Mouse (Mus musculus): ENCODE data around the gene Uncx.
"Not testable (repeated sequence)": the region's sequence is repeated elsewhere in the genome, so short reads cannot be mapped to it uniquely, and the experiment has no call there.

Gene Uncx

DNA sequence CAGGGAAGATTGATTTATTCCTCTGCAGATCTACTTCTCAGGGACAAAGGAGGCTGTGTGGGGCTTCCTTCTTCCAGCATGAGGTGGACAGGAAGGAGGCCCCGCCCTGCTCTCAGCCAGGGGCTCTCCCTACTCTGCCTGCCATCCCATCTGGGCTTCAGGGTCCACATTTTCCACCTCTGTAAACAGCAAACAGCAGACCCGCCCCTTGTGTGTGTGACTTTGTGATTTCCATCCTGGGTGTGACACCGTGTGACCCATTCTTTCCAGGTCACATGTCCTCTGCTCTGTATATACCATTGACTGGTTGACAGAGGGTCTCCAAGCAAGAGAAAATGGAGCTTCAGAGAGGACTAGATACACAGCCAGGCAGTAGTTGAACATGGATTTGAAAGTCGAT, 22.2 kb downstream of the Uncx start:
- DNase-seq = no peak

- DNase-seq = no peak
Observed at GRCm38 (mm10) chr5:139566640-139567399, 23.5 kb downstream of the Uncx start.

GRCm38 (mm10) chr5:139568079-139568478, 24.8 kb downstream of the Uncx start:
- no peak for DNase-seq

- no peak for DNase-seq
Observed at GRCm38 (mm10) chr5:139572526-139572925, 29.2 kb downstream of the Uncx start.

DNA sequence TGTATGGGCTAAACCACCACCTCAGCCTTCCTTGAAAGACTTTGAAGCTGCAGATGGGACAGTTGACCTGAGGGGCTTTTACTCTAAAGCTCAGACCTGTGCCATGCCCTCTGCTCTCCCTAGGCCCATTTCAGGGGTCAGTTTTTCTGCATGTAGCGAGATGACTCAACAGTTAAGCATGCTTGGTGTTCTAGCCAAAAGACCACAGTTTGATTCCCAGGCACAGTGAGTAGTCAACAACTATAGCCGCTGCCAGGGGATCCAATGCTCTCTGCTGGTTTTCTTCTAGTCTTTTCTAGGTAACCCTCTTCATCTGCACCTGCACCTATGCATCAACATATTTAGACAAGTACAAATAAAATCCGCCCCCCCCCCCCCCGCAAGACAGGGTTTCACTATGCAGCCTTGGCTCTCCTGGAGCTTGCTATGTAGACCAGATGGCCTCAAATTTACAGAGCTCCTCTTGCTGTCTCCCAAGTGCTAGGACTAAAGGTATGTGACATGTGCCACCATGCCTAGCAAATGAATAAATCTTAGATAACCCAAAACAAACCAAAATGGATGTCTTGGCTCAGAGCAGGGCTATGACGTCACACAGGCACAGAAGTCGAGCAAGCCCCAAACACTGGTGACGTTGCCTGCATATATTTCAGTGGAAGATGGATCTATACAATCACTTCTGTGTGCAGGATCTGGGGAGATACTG, 30.5 kb downstream of the Uncx start:
- no peak for DNase-seq

DNA sequence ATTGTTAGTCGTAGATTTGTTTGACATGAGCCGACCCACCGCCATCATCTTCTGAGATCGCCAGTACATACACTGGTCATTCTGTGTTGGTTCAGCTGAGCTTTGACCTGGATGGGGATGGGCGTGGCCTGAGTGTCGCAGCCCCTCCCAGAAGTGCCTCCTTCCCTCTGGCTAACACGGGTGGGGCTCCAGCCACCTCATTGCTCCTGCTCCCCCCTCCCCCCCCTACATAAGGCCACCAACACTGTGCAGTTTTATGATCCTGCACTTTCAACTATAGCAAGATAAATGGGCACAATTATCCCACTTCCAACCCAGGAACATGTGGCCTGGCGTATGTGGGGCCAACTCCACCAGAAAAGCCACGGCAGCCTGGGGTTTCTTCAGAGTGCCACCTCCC, 31.8 kb downstream of the Uncx start:
- no peak for DNase-seq

DNA sequence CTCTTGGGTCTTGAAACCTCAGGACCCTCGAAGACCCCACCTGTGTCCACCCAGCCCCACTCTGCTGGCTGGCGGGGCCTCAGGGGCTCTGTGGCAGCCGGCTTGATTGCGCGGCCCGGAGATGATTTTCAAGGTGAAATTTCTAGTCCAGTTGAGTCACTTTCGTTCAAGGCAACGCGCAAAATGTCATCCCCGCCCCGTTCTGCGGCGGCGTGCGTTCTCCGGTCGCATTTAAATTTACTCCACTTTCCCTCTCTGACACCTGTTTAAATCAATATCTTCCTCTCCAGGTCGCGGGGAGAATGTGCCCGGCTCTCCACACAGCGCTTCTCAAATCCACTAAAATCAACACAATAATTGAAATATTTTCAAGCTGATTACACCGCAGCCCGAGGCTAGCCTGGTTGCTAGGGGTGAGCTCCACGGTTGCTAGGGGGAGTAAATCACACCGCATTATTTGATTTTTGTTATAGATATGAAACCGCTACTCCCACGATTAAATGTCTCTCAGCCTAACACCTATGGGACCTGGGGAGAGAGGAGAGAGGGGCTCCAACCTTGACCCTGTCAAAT, 37.0 kb downstream of the Uncx start:
- DNase-seq = no peak

DNA sequence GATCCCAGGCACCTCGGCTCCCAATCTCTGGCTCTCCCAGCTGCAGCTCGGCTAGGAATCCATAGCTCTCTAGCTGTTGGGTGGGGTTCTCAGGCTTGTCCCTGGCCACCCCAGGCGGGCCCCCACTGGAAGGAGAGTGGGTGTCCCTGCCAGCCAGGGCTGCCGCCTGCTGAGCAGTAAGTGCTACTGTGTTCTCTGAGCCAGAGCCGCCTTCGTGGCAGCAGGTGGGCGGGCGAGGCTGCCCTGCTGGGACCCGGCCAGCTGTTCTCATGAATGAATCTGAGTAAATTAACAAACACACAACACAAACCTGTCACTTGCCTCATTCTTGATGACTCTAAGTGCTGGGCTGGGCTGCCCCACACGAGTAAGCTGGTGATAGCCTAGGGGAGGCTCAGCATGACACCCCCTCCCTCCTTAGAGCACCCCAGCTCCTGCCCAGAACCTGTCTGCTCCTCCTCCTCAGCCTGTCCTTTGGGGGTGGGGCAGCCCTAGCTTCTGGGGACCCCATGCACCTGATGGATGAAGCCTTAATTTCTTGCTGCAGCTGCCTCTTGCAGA, 38.1 kb downstream of the Uncx start:
- DNase-seq = no peak

DNA sequence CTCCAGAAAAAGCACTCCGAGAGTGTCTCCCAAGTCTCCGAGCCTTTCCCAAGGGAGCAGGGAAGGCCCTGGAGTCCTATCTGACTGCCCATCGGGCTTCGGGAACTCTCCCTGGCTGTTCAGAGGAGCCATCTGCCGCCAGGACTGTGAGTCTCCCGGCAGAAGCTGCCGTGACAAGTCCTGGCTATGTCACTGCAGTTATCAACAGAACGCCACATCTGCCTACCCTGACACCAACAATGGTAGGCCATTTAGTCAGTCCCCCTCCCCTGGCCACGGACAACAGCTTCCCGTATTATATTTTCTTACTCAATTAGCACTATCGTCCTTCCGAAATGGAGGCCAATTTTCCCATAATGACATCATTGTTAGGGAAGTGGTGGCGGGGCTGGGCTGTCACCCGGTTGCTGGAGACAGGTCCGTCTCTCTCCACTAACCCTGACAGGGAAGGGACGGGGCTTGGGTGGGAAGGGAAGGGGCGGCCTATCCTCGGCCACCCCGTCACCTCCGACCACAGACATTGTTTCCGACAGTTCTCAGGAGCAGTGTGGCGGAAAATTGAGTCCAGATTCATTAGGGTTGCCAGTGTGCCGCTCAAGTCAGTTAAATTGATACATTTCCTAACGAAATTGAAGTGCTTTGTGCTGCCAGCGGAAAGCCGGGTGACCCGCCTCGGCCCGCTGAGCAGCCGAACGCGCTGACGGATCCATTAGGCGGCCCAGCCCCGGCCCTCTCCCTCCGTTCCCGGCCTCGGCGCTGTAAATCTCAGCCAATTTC, 41.9 kb downstream of the Uncx start:
- no peak for DNase-seq

GRCm38 (mm10) chr5:139585748-139586060, 42.4 kb downstream of the Uncx start:
- no peak for DNase-seq

DNA sequence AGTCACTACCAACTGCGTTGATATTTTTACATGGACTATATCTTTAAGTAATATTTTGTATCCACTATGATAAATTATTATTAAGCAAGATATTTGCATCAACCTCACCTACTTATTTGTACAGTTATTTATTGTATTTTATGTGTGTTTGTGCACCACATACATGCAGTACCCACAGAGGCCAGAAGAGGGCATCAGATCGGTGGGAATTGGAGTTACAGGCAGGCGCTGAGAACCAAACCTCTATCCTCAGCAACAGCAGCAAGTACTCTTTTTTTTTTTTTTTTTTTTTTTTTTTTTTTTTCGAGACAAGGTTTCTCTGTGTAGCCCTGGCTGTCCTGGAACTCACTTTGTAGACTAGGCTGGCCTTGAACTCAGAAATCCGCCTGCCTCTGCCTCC, 44.2 kb downstream of the Uncx start:
- not testable (repeated sequence) for DNase-seq

DNA sequence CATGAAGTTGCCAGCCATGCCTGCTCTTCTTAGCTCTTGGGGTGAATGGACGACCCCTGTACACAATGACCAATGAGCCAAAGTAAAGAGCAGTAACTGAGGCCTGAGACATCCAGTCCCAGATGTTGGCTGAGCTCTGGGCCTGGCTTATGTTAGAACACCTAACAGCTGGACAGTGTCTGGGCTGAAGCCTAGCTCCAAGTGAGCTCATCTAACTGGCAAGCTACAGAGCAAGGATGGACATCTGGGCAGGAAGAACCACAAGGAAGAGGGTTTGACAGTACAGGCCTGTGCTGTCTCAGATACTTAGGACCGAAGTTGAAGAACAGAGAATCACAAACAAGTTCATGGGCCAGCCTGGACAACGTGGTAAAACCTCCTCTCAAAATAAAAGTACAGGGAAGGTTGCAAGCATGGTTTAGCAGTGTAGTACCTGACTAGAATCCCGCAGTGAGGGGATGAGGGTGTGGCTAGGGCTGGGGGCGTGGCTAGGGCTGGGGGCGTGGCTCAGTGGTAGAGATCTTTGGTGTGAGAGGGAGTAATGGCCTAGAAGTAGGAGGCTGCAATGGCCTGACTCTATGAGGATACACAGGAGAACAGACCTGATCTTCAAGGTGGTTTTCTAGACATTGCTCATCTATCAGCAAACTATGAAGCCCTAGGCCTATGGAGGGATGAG, 47.5 kb downstream of the Uncx start:
- not testable (repeated sequence) for DNase-seq

- peak; percentile 64 to 79 for DNase-seq
Observed at GRCm38 (mm10) chr5:139592011-139592410, 48.7 kb downstream of the Uncx start.

GRCm38 (mm10) chr5:139592850-139593249, 49.6 kb downstream of the Uncx start:
- DNase-seq = no peak

DNA sequence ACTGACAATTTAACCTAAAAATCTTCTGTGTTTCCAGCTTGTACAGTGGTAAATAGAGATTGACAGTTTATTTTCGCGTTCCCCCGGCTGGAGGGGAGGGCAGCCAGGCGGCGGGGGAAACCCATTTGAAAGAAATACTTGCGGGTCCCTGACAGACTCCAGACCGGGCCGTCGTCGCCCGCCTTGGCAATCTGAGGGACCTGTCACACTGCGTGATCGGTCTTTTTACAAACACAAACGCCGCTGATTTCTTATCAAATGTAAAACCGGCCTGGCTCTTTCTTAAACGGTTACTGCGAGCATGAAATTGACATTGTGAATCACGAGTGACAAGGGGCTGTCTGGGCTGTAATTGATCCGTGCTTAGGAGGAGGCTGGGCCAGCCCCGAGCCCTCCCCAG, 50.5 kb downstream of the Uncx start:
- DNase-seq = no peak

DNA sequence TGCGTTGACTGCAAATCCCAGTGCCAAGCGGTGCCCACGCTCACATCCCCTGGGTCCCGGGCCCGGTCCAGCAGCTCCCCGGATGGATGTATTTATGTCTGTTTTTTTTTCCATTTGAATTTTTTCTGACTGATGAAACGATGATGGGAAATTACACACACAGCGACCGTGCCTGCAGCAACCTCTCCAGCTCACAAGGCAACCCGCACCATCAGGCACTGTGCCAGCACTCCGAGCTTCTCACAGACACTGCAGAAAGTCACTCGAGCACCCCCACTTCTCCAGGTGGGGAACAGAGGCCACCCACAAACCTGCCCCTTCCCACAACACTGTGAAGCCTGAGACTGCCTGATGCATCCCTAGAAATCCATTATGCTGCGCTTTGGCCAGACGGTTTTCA, 51.7 kb downstream of the Uncx start:
- DNase-seq = no peak
